Mouse (Mus musculus) neural tube, embryonic 11.5 days (tissue): Measurements from ENCODE around the gene Rbm20. TPM values are rescaled to one million over a fixed set of nuclear protein-coding genes. Genes with fewer than 3 reads are reported as not detected.

Experiments
- ATAC-seq: fragments of 200-750 bp; cut with Nextera tagmentation; 2 replicates; pipeline ENCODE4 v1.8.0; 2017; ENCODE audit warnings: moderate number of reproducible peaks, mild to moderate bottlenecking, moderate TSS enrichment, moderate library complexity; ENCODE audit not compliant: insufficient read depth, low FRiP score, low TSS enrichment
- DNase-seq: peaks from one replicate; pipeline ENCODE4 v3.0.0-alpha.2; 2015; ENCODE audit warnings: low spot score
- H3K27ac ChIP-seq: fragments of 300-500 bp; sonication (generic); 2 replicates; pipeline ENCODE4 v1.5.1; 2014; ENCODE audit warnings: low read depth, mild to moderate bottlenecking, low read length
- H3K27me3 ChIP-seq: fragments of 300-500 bp; sonication (generic); 2 replicates; pipeline ENCODE4 v1.6.1; 2014; ENCODE audit warnings: mild to moderate bottlenecking, low read length, mixed read lengths; ENCODE audit not compliant: control insufficient read depth, insufficient read depth
- H3K36me3 ChIP-seq: fragments of 300-500 bp; sonication (generic); 2 replicates; pipeline ENCODE4 v1.6.1; 2014; ENCODE audit warnings: mild to moderate bottlenecking, low read length, moderate library complexity, mixed read lengths; ENCODE audit not compliant: control insufficient read depth, insufficient read depth
- H3K4me1 ChIP-seq: fragments of 300-500 bp; sonication (generic); 2 replicates; pipeline ENCODE4 v1.6.1; 2014; ENCODE audit warnings: low read length, mixed read lengths; ENCODE audit not compliant: control insufficient read depth, insufficient read depth
- H3K4me2 ChIP-seq: fragments of 300-500 bp; sonication (generic); 2 replicates; pipeline ENCODE4 v1.6.1; 2014; ENCODE audit warnings: low read depth, mild to moderate bottlenecking, moderate library complexity
- H3K4me3 ChIP-seq: fragments of 300-500 bp; sonication (generic); 2 replicates; pipeline ENCODE4 v1.5.1; 2014; ENCODE audit warnings: low read depth, low read length
- H3K9ac ChIP-seq: fragments of 300-500 bp; sonication (generic); 2 replicates; pipeline ENCODE4 v1.6.1; 2014; ENCODE audit warnings: mild to moderate bottlenecking, low read length
- H3K9me3 ChIP-seq: fragments of 300-500 bp; sonication (generic); 2 replicates; pipeline ENCODE4 v1.6.1; 2016; ENCODE audit warnings: low read length; ENCODE audit not compliant: control insufficient read depth
- WGBS: fragments of 180-500 bp; shearing (Covaris S2); extraction: QIAGEN DNeasy Blood & Tissue Kit; methylation state at CpG from one replicate; pipeline ENCODE4 v1.1.7; 2014; 5-methylcytosine and 5-hydroxymethylcytosine counted together
- polyA plus RNA-seq: library from polyadenylated mRNA; unstranded; fragments of >200 nt; fragmentation: Nextera tagmentation; extraction: Ambion mirVana; gene quantifications from 2 replicates; pipeline ENCODE4 v1.2.1, GENCODE M21; 2014

Rbm20 gene
- polyA plus RNA-seq, 1 experiment from 2014 or later: 2.3 TPM

GRCm38 (mm10) chr19:53717364-53717763 lies 40.3 kb downstream of the Rbm20 start:
- no peaks in the 10 kb centered on the region for H3K27me3 ChIP-seq
- H3K9me3 ChIP-seq: no peaks in the 10 kb centered on the region
- no peaks in the 10 kb centered on the region for H3K36me3 ChIP-seq
- 91% methylated on average over 9 of the region's 9 CpGs for WGBS
- DNase-seq: no peak
- no peaks in the 10 kb centered on the region for H3K4me1 ChIP-seq
- H3K27ac ChIP-seq: no peak overlapping the region
- H3K4me2 ChIP-seq: no peak overlapping the region
- H3K9ac ChIP-seq: no peak overlapping the region
- no peak for ATAC-seq
- H3K4me3 ChIP-seq: no peak overlapping the region

GRCm38 (mm10) chr19:53722186-53722585 lies 45.1 kb downstream of the Rbm20 start:
- H3K4me1 ChIP-seq: no peaks in the 10 kb centered on the region
- no peak overlapping the region for H3K4me3 ChIP-seq
- H3K27ac ChIP-seq: no peak overlapping the region
- H3K9me3 ChIP-seq: no peaks in the 10 kb centered on the region
- DNase-seq (no peak), ATAC-seq (no peak)
- 92% methylated on average over 5 of the region's 5 CpGs for WGBS
- no peaks in the 10 kb centered on the region for H3K27me3 ChIP-seq
- no peak overlapping the region for H3K4me2 ChIP-seq
- H3K9ac ChIP-seq: no peak overlapping the region
- no peaks in the 10 kb centered on the region for H3K36me3 ChIP-seq

GRCm38 (mm10) chr19:53724053-53724452 lies 46.9 kb downstream of the Rbm20 start:
- H3K9me3 ChIP-seq: no peaks in the 10 kb centered on the region
- ATAC-seq (no peak), DNase-seq (no peak)
- H3K4me2 ChIP-seq: no peak overlapping the region
- no peak overlapping the region for H3K27ac ChIP-seq
- H3K36me3 ChIP-seq: no peaks in the 10 kb centered on the region
- H3K4me3 ChIP-seq: no peak overlapping the region
- 93% methylated on average over 5 of the region's 5 CpGs for WGBS
- H3K9ac ChIP-seq: no peak overlapping the region
- H3K4me1 ChIP-seq: no peaks in the 10 kb centered on the region
- no peaks in the 10 kb centered on the region for H3K27me3 ChIP-seq

GRCm38 (mm10) chr19:53726340-53726739 lies 49.2 kb downstream of the Rbm20 start:
- ATAC-seq: no peak
- H3K4me2 ChIP-seq: no peak overlapping the region
- no peaks in the 10 kb centered on the region for H3K36me3 ChIP-seq
- H3K4me3 ChIP-seq: no peak overlapping the region
- 35% methylated on average over 12 of the region's 12 CpGs for WGBS
- no peak overlapping the region for H3K27ac ChIP-seq
- DNase-seq: peak; percentile 22
- H3K4me1 ChIP-seq: no peaks in the 10 kb centered on the region
- H3K9me3 ChIP-seq: no peaks in the 10 kb centered on the region
- no peaks in the 10 kb centered on the region for H3K27me3 ChIP-seq
- H3K9ac ChIP-seq: no peak overlapping the region

- Histone ChIP-seq H3K27ac (no peak overlapping the region), H3K4me1 (no peaks in the 10 kb centered on the region), H3K27me3 (no peaks in the 10 kb centered on the region), H3K9me3 (no peaks in the 10 kb centered on the region), H3K9ac (no peak overlapping the region), H3K36me3 (no peaks in the 10 kb centered on the region), H3K4me3 (no peak overlapping the region), H3K4me2 (no peak overlapping the region)
- 75% methylated on average over 11 of the region's 11 CpGs for WGBS
- ATAC-seq (no peak), DNase-seq (no peak)
Observed at GRCm38 (mm10) chr19:53726755-53727154, 49.6 kb downstream of the Rbm20 start.

GRCm38 (mm10) chr19:53727277-53727676 lies 50.2 kb downstream of the Rbm20 start:
- Histone ChIP-seq H3K27me3 (no peaks in the 10 kb centered on the region), H3K4me2 (no peak overlapping the region), H3K4me3 (no peak overlapping the region), H3K9me3 (no peaks in the 10 kb centered on the region), H3K9ac (no peak overlapping the region), H3K36me3 (no peaks in the 10 kb centered on the region), H3K27ac (no peak overlapping the region), H3K4me1 (no peaks in the 10 kb centered on the region)
- WGBS: 74% methylated on average over 4 of the region's 4 CpGs
- ATAC-seq (no peak), DNase-seq (no peak)

- ATAC-seq (no peak), DNase-seq (no peak)
- no peaks in the 10 kb centered on the region for H3K27me3 ChIP-seq
- no peaks in the 10 kb centered on the region for H3K4me1 ChIP-seq
- no peak overlapping the region for H3K27ac ChIP-seq
- whole genome bisulfite sequencing: 75% methylated on average over 9 of the region's 9 CpGs
- H3K4me2 ChIP-seq: no peak overlapping the region
- H3K4me3 ChIP-seq: no peak overlapping the region
- H3K9ac ChIP-seq: no peak overlapping the region
- H3K36me3 ChIP-seq: no peaks in the 10 kb centered on the region
- no peaks in the 10 kb centered on the region for H3K9me3 ChIP-seq
Observed at GRCm38 (mm10) chr19:53727886-53728669, 51.0 kb downstream of the Rbm20 start.

GRCm38 (mm10) chr19:53729919-53730318 lies 52.8 kb downstream of the Rbm20 start:
- Histone ChIP-seq H3K4me2 (no peak overlapping the region), H3K27ac (no peak overlapping the region), H3K4me3 (no peak overlapping the region), H3K9me3 (no peaks in the 10 kb centered on the region), H3K9ac (no peak overlapping the region), H3K27me3 (no peaks in the 10 kb centered on the region), H3K36me3 (no peaks in the 10 kb centered on the region), H3K4me1 (no peaks in the 10 kb centered on the region)
- ATAC-seq (no peak), DNase-seq (no peak)
- whole genome bisulfite sequencing: 81% methylated on average over 10 of the region's 10 CpGs

- H3K9me3 ChIP-seq: no peaks in the 10 kb centered on the region
- no peak for DNase-seq
- 59% methylated on average over 8 of the region's 8 CpGs for WGBS
- H3K9ac ChIP-seq: no peak overlapping the region
- no peaks in the 10 kb centered on the region for H3K36me3 ChIP-seq
- no peak overlapping the region for H3K4me2 ChIP-seq
- no peaks in the 10 kb centered on the region for H3K4me1 ChIP-seq
- no peak for ATAC-seq
- no peak overlapping the region for H3K4me3 ChIP-seq
- H3K27me3 ChIP-seq: no peaks in the 10 kb centered on the region
- no peak overlapping the region for H3K27ac ChIP-seq
Observed at GRCm38 (mm10) chr19:53731761-53732201, 54.7 kb downstream of the Rbm20 start.
